ENCODE assay signal across 8 mouse cellular contexts in genomic region chr8:109564766-109565165, GRCm38 (mm10). TPM values are rescaled to one million over a fixed set of nuclear protein-coding genes. Genes with fewer than 3 reads are reported as not detected.
DNase-seq lines count a peak whose midpoint lies in the region; ATAC-seq and TF ChIP-seq lines count a peak whose summit lies in the region.

No protein-coding gene starts in this region.

- no peak for ATAC-seq in kidney, postnatal 0 days (replicated peaks; ENCODE audit: low FRiP score, low read depth)
- ATAC-seq in hindbrain, embryonic 15.5 days (ENCODE audit: low FRiP score, low read depth) = no peak
- ATAC-seq in midbrain, embryonic 16.5 days = no peak

- peak overlapping the region; percentile 93 for H3K27ac ChIP-seq in kidney, postnatal 0 days
- peak overlapping the region; percentile 98 for H3K27ac ChIP-seq in bone marrow macrophage, adult 2 months (ENCODE audit: insufficient read depth, low read depth, low read length)
- peak overlapping the region; percentile 87 for H3K27ac ChIP-seq in hindbrain, embryonic 15.5 days (replicated peaks)
- peak overlapping the region; percentile 87 for H3K27ac ChIP-seq in midbrain, embryonic 16.5 days (ENCODE audit: low read length)

- 4% methylated on average over 10 of the region's 10 CpGs for WGBS in kidney, postnatal 0 days
- 7% methylated on average over 10 of the region's 10 CpGs for WGBS in hindbrain, embryonic 15.5 days
- 5% methylated on average over 10 of the region's 10 CpGs for WGBS in midbrain, embryonic 16.5 days

- TF ChIP-seq POLR2A in bone marrow macrophage, adult 2 months (IDR thresholded peaks at IDR 0.05; ENCODE audit: borderline replicate concordance, low read depth, low read length) = no peak

- peak overlapping the region; percentile 67 for H3K4me3 ChIP-seq in kidney, postnatal 0 days (replicated peaks; ENCODE audit: low read depth, low read length)
- peak overlapping the region; percentile 98 for H3K4me3 ChIP-seq in bone marrow macrophage, adult 2 months (ENCODE audit: insufficient read depth, low read length)
- H3K4me3 ChIP-seq in hindbrain, embryonic 15.5 days = peak overlapping the region; percentile 74
- H3K4me3 ChIP-seq in midbrain, embryonic 16.5 days (ENCODE audit: low read depth, low read length) = peak overlapping the region; percentile 73

- peaks cover 33% of the 10 kb centered on the region for H3K36me3 ChIP-seq in kidney, postnatal 0 days (ENCODE audit: insufficient read depth, low read length)
- H3K36me3 ChIP-seq in hindbrain, embryonic 15.5 days = peaks cover 25% of the 10 kb centered on the region
- peaks cover 19% of the 10 kb centered on the region for H3K36me3 ChIP-seq in midbrain, embryonic 16.5 days (ENCODE audit: control insufficient read depth, insufficient read depth, low read length)

- H3K9me3 ChIP-seq in kidney, postnatal 0 days (replicated peaks; ENCODE audit: low read length) = no peaks in the 10 kb centered on the region
- H3K9me3 ChIP-seq in hindbrain, embryonic 15.5 days = no peaks in the 10 kb centered on the region
- no peaks in the 10 kb centered on the region for H3K9me3 ChIP-seq in midbrain, embryonic 16.5 days (replicated peaks; ENCODE audit: control insufficient read depth, low read length, poor library complexity, severe bottlenecking)

- peak; percentile 21 for DNase-seq in kidney, postnatal 0 days (ENCODE audit: low spot score)
- no peak for DNase-seq in kidney, adult 8-10 months
- no peak for DNase-seq in layer of hippocampus, adult 9-10 months (ENCODE audit: low spot score)
- no peak for DNase-seq in embryo, embryonic 9.5 days (ENCODE audit: extremely low spot score)
- DNase-seq in cerebellum, postnatal 10 days = no peak

- H3K27me3 ChIP-seq in kidney, postnatal 0 days (ENCODE audit: insufficient read depth, low read length) = no peaks in the 10 kb centered on the region
- H3K27me3 ChIP-seq in hindbrain, embryonic 15.5 days = no peaks in the 10 kb centered on the region
- H3K27me3 ChIP-seq in midbrain, embryonic 16.5 days (ENCODE audit: control insufficient read depth, insufficient read depth, low read depth, low read length) = no peaks in the 10 kb centered on the region

- peak overlapping the region; percentile 81 for H3K9ac ChIP-seq in kidney, postnatal 0 days (ENCODE audit: low read depth, low read length)
- H3K9ac ChIP-seq in hindbrain, embryonic 15.5 days = peak overlapping the region; percentile 80
- peak overlapping the region; percentile 81 for H3K9ac ChIP-seq in midbrain, embryonic 16.5 days (ENCODE audit: low read depth, low read length)

- H3K4me2 ChIP-seq in kidney, postnatal 0 days (ENCODE audit: low read length) = peak overlapping the region; percentile 73
- H3K4me2 ChIP-seq in hindbrain, embryonic 15.5 days = peak overlapping the region; percentile 79
- H3K4me2 ChIP-seq in midbrain, embryonic 16.5 days (ENCODE audit: low read length) = peak overlapping the region; percentile 91

- TF ChIP-seq CTCF in kidney, postnatal 0 days (IDR thresholded peaks at IDR 0.05; ENCODE audit: low read depth) = no peak
- TF ChIP-seq CTCF in bone marrow macrophage, adult 2 months (IDR thresholded peaks at IDR 0.05; ENCODE audit: low read depth, low read length) = no peak

- H3K4me1 ChIP-seq in kidney, postnatal 0 days (replicated peaks; ENCODE audit: insufficient read depth, low read length) = peaks cover 4% of the 10 kb centered on the region; the same call in 1 of the 2 replicates
- peaks cover 16% of the 10 kb centered on the region for H3K4me1 ChIP-seq in bone marrow macrophage, adult 2 months (ENCODE audit: control insufficient read depth, insufficient read depth, low read length)
- H3K4me1 ChIP-seq in hindbrain, embryonic 15.5 days (replicated peaks) = peaks cover 22% of the 10 kb centered on the region
- peaks cover 15% of the 10 kb centered on the region for H3K4me1 ChIP-seq in midbrain, embryonic 16.5 days (ENCODE audit: control insufficient read depth, insufficient read depth, low read length)

RNA-seq across cellular contexts. Expression of gene Dhx38, which starts 0.9 kb away (rescaled TPM):
- 15.3 and 16.4 TPM in 2 replicates for polyA plus RNA-seq in kidney, postnatal 0 days (2015; fragmentation: Nextera tagmentation; extraction: Ambion mirVana)
- 29.8 and 32.9 TPM in 2 replicates for polyA plus RNA-seq in bone marrow macrophage, adult 2 months (2012; ENCODE audit: insufficient read depth, insufficient read length, missing spikeins)
- polyA plus RNA-seq in hindbrain, embryonic 15.5 days (2015; fragmentation: Nextera tagmentation; extraction: Ambion mirVana) = 17.2 and 17.4 TPM in 2 replicates
- polyA plus RNA-seq in midbrain, embryonic 16.5 days (2015; fragmentation: Nextera tagmentation; extraction: Ambion mirVana) = 17.9 and 18.5 TPM in 2 replicates

RNA-seq across cellular contexts. Expression of gene Txnl4b, which starts 0.9 kb away (rescaled TPM):
- 28.8 and 30.2 TPM in 2 replicates for polyA plus RNA-seq in kidney, postnatal 0 days (2015; fragmentation: Nextera tagmentation; extraction: Ambion mirVana)
- 12.7 and 16.7 TPM in 2 replicates for polyA plus RNA-seq in bone marrow macrophage, adult 2 months (2012; ENCODE audit: insufficient read depth, insufficient read length, missing spikeins)
- 28.7 and 30.2 TPM in 2 replicates for polyA plus RNA-seq in hindbrain, embryonic 15.5 days (2015; fragmentation: Nextera tagmentation; extraction: Ambion mirVana)
- polyA plus RNA-seq in midbrain, embryonic 16.5 days (2015; fragmentation: Nextera tagmentation; extraction: Ambion mirVana) = 28.0 and 28.9 TPM in 2 replicates

RNA-seq across cellular contexts. Expression of gene Hp, which starts 14.2 kb away (rescaled TPM):
- polyA plus RNA-seq in kidney, postnatal 0 days (2015; fragmentation: Nextera tagmentation; extraction: Ambion mirVana) = 7.8 and 8.5 TPM in 2 replicates
- polyA plus RNA-seq in bone marrow macrophage, adult 2 months (2012; ENCODE audit: insufficient read depth, insufficient read length, missing spikeins) = 0.74 TPM in 1 of 2 replicates, not detected in the other
- 0.51 and 0.93 TPM in 2 replicates for polyA plus RNA-seq in hindbrain, embryonic 15.5 days (2015; fragmentation: Nextera tagmentation; extraction: Ambion mirVana)
- polyA plus RNA-seq in midbrain, embryonic 16.5 days (2015; fragmentation: Nextera tagmentation; extraction: Ambion mirVana) = 0.17 and 0.40 TPM in 2 replicates

RNA-seq across cellular contexts. Expression of gene Dhodh, which starts 43.7 kb away (rescaled TPM):
- polyA plus RNA-seq in kidney, postnatal 0 days (2015; fragmentation: Nextera tagmentation; extraction: Ambion mirVana) = 30.6 and 34.2 TPM in 2 replicates
- polyA plus RNA-seq in bone marrow macrophage, adult 2 months (2012; ENCODE audit: insufficient read depth, insufficient read length, missing spikeins) = 7.4 and 9.4 TPM in 2 replicates
- polyA plus RNA-seq in hindbrain, embryonic 15.5 days (2015; fragmentation: Nextera tagmentation; extraction: Ambion mirVana) = 30.5 and 31.1 TPM in 2 replicates
- 29.7 and 35.7 TPM in 2 replicates for polyA plus RNA-seq in midbrain, embryonic 16.5 days (2015; fragmentation: Nextera tagmentation; extraction: Ambion mirVana)

RNA-seq across cellular contexts. Expression of gene Pkd1l3, which starts 49.6 kb away (rescaled TPM):
- polyA plus RNA-seq in kidney, postnatal 0 days (2015; fragmentation: Nextera tagmentation; extraction: Ambion mirVana) = not detected in 2 replicates
- not detected in 2 replicates for polyA plus RNA-seq in bone marrow macrophage, adult 2 months (2012; ENCODE audit: insufficient read depth, insufficient read length, missing spikeins)
- polyA plus RNA-seq in hindbrain, embryonic 15.5 days (2015; fragmentation: Nextera tagmentation; extraction: Ambion mirVana) = 0.14 and 0.21 TPM in 2 replicates
- polyA plus RNA-seq in midbrain, embryonic 16.5 days (2015; fragmentation: Nextera tagmentation; extraction: Ambion mirVana) = 0.20 and 0.52 TPM in 2 replicates
